Mouse (Mus musculus) cerebellum, adult 2 months (tissue): ENCODE data around the gene Csrp3.

ENCODE experiments used
- CTCF ChIP-seq: fragments of 200-500 bp; IDR thresholded peaks from 2 replicates; pipeline ENCODE4 v1.5.1; 2011; ENCODE audit warnings: low read depth, mild to moderate bottlenecking, control low read depth, low read length, moderate library complexity, borderline replicate concordance; ENCODE audit not compliant: insufficient read depth
- POLR2A ChIP-seq: fragments of 200-500 bp; IDR thresholded peaks from 2 replicates; pipeline ENCODE4 v1.6.1; 2011; ENCODE audit warnings: low read length, control low read depth, borderline replicate concordance; ENCODE audit not compliant: insufficient read depth

DNA sequence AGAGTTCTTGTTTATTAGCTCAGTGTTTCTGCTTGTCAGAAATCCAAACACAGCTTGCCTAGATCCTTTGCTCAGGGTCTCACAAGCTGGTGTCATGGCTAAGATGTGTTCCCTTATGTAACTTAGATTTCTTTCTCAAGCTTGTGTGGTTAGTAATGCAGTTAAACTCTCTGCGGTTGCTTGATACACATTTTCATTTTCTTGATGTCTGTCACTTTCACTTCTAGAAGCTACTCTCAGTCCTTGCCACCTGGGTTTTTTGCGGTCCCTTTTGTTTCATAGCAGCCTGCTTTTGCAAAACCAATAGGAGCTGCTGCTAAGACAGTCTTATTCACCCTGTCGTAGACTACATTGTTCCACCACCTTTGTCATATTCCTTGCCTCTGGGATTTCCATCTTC lies 52.7 kb downstream of the Csrp3 start:
- TF ChIP-seq CTCF (no peak), POLR2A (no peak)
